Mouse (Mus musculus): ENCODE results near the gene 4930556J24Rik. TPM values are rescaled to one million over a fixed set of nuclear protein-coding genes. Genes with fewer than 3 reads are reported as not detected.

The 4930556J24Rik gene
- polyA plus RNA-seq, 1 experiment from 2014 or later: 0.23 TPM

DNA sequence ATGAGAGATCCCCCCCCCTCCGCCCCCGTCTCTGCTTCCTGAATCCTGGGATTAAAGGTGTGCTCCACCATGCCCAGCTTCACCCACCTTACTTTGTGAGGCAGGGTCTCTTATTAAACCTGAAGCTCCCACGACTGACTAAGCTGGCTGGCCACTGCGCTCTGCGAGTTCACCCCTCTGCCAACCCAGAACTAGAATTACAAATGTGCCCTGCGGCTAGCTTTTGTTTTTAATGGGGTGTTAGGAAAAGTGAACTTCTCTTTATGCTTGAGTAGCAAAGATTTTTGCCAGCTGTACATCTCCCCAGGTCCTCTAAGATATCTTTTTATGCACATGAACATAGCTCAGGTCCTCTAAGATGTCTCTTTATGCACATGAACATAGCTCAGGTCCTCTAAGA, 17.3 kb upstream of the 4930556J24Rik start:
- Histone ChIP-seq H3K4me2 (no peak overlapping the region), H3K9me3 (no peaks in the 10 kb centered on the region), H3K4me3 (no peak overlapping the region), H3K4me1 (peaks cover 11% of the 10 kb centered on the region; the same call in 1 of the 2 replicates), H3K36me3 (replicated peaks) (no peaks in the 10 kb centered on the region), H3K9ac (no peak overlapping the region), H3K27ac (no peak overlapping the region), H3K27me3 (replicated peaks) (peaks cover 31% of the 10 kb centered on the region)
- WGBS: 86% methylated on average over 6 of the region's 6 CpGs
- ATAC-seq (replicated peaks): no peak

DNA sequence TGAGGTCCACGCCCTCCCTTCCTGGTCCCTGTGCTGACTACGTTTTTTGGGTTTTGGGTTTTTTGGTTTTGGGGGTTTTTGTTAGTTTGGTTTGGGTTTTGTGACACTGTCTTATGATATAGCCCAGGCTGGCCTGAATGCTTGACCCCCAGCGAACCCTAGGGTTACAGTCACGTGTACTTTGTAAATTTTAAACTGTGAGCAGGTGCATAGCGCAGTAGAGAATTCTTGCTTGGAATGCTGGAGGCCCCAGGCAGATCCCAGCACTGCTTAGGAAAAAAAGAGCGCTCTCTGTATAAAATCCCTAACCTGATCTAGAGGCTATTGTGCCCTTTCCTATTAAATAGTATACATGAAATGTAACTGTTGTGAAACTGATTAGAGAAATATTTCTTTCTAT, 16.6 kb upstream of the 4930556J24Rik start:
- H3K4me3 ChIP-seq: no peak overlapping the region
- no peaks in the 10 kb centered on the region for H3K36me3 ChIP-seq (replicated peaks)
- peaks cover 23% of the 10 kb centered on the region for H3K27me3 ChIP-seq (replicated peaks)
- WGBS: 78% methylated on average over 6 of the region's 6 CpGs
- no peak overlapping the region for H3K4me2 ChIP-seq
- H3K9ac ChIP-seq: no peak overlapping the region
- H3K9me3 ChIP-seq: no peaks in the 10 kb centered on the region
- H3K27ac ChIP-seq: no peak overlapping the region
- peaks cover 4% of the 10 kb centered on the region; the same call in 1 of the 2 replicates for H3K4me1 ChIP-seq
- no peak for ATAC-seq (replicated peaks)

DNA sequence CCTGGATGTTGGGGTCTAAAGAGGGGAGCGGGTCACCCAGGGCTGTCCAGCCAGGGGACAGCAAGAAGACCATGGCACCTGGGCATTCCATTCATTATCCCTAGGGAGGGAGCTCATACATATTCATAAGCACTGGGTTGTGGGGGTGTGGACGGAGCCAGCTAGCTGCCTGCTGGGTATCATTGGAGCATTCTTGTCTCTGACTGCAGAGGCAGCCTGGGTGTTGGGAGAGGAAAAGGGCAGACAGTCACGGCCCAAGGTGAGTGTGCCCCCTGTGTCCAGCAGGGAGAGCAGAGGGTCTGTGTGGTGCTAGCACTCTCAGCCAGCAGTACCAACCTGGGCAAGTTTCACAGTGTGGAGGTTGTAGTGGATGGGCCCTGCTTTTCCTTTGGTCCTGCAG, 13.2 kb upstream of the 4930556J24Rik start:
- no peak for ATAC-seq (replicated peaks)
- H3K9me3 ChIP-seq: no peaks in the 10 kb centered on the region

DNA sequence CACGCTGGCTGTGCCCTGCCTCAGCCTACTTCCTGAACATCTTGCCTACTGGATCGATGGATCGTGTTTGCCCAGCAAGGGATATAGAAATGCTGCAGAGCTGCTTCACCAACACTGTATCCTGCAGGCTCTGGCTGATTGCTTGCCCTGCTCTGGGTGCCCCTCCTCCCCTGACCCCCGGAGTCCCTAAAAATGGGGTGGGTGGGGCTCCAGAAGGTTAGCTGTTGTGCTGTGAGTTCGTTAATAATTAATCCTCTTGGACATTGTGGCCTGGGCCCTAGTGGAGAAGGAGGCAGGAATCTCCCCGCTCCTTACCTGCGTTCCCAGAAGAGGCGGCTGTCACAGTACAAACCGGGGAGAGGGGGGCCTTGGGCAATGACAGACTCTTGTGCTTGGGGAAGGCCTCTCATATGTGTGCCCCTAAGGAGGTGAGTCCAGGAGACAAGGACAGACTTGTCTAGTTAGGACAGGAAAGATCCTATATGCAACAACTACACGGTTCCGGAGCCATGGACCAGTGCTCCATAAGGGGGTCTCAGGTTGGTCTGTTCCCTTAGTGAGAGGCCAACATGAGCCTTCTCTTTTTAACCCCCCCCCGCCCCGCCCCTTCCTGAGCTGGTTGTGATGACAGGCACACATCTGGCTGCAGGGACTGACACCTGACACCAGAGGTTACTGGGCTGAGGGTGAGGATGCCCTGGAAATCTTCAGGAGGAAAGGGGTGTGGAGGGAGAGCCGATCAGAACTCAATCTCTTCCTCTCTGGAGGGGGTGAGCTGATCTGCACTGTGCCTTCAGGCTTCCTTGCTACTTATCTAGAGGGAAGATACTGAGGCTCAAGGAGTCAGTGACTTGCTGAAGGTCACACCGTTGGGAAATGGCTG, 7.5 kb upstream of the 4930556J24Rik start:
- WGBS: 11% methylated on average over 15 of the region's 15 CpGs
- peak overlapping the region; percentile 51 for H3K9ac ChIP-seq

More for the DNA sequence above, 13.2 kb upstream of the 4930556J24Rik start:
- no peak overlapping the region for H3K9ac ChIP-seq
- H3K4me3 ChIP-seq: no peak overlapping the region
- H3K27me3 ChIP-seq (replicated peaks): no peaks in the 10 kb centered on the region
- no peaks in the 10 kb centered on the region for H3K36me3 ChIP-seq (replicated peaks)
- no peaks in the 10 kb centered on the region for H3K4me1 ChIP-seq
- WGBS: 37% methylated on average over 3 of the region's 3 CpGs
- H3K27ac ChIP-seq: no peak overlapping the region
- no peak overlapping the region for H3K4me2 ChIP-seq

DNA sequence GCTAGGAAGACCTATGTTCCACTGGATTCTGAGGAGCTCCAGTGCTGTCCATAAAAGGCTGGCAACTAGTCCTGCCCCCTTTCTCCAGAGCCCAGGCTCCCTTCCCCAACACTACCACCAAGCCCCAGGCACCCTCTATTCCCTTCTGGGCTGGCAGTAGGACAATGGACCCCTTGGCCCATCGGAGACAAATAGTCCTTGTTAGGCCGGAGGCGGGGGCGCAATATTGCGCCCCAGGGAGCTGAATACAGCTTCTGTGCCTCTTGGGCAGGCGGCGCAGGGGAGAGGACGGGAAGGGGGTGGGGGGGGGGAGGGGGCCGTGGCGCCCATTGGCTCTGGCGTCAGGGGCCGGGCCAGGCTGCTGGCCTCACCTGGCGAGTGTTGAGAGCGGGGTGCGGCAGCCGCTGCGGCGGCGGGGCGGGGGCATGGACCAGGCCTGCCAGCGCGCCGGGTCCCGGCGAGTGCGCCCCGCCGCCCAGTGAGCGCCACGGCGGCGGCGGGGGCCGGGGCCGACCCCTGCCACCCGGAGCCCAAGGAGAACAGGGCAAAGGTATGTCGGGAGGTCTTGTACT, 6.8 kb upstream of the 4930556J24Rik start, which contains the start of gene Gal3st1:
Gene Gal3st1 (plus strand): TSS at position 346 of the 572 bp plus-strand sequence.
- H3K4me3 ChIP-seq: peak within 1 kb of the TSS; percentile 40
- peak; percentile 60 for ATAC-seq (replicated peaks)
- no peak within 1 kb of the TSS for H3K27ac ChIP-seq
- H3K4me2 ChIP-seq: peak within 1 kb of the TSS; percentile 62
- H3K4me1 ChIP-seq: peaks cover 7% of the 10 kb centered on the region
- WGBS: 2% methylated on average over 30 of the region's 37 CpGs
- no peaks in the 10 kb centered on the region for H3K9me3 ChIP-seq
- peaks cover 19% of the 10 kb centered on the region for H3K36me3 ChIP-seq (replicated peaks)
- H3K9ac ChIP-seq: peak within 1 kb of the TSS; percentile 51
- no peaks in the 10 kb centered on the region for H3K27me3 ChIP-seq (replicated peaks)

More for the DNA sequence above, 7.5 kb upstream of the 4930556J24Rik start:
- Histone ChIP-seq H3K4me1 (peaks cover 7% of the 10 kb centered on the region), H3K4me3 (peak overlapping the region; percentile 40), H3K36me3 (replicated peaks) (peaks cover 11% of the 10 kb centered on the region; the same call in 1 of the 2 replicates), H3K9me3 (no peaks in the 10 kb centered on the region), H3K27me3 (replicated peaks) (no peaks in the 10 kb centered on the region), H3K4me2 (peak overlapping the region; percentile 62), H3K27ac (no peak overlapping the region)
- ATAC-seq (replicated peaks): peak; percentile 60

DNA sequence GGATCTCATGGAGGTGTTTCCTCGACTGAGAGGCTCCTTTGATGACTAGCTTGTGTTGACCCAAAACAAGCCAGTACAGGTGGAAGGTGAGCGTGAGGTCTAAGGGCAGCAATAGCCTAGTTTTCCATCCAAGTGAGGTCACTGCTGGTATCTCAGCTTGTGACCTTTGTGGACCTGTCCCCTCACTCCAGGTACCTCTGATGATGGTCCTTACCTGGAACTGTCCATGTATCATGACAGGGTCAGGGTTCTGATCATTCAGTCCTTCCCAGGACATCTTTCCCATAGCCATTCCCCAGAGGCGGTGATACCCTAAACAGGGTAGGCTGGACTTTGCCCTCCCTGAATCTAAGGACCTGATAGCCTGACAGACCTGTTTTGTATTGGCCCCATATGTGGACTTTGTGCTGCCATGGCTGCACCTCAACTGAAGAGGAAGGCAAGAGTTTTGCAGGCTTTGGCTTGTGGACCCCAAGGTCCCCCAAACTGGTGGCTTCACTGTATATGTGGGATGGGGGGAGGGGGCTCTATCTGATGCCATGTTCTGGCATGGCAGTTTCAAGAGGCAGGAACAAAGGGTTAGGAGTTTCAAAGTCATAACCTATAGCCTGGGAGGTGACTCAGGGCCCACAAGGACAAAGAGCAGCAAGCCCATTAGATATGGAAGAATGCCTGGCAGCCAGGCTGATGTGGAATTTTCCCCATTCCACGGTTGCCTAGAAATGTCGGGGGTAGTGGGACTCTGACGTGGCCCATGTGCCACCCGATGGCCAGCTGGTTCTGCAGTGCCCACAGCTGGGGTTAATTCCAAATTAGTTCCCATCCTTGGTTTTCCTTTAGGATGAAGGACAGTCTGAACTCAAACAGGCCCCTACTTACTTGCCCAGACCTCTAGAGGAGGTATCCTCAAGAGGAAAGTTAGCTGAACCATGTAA, 6.0 kb upstream of the 4930556J24Rik start:
- H3K9ac ChIP-seq: no peak overlapping the region
- H3K36me3 ChIP-seq (replicated peaks): peaks cover 26% of the 10 kb centered on the region
- peak overlapping the region; percentile 62 for H3K4me2 ChIP-seq
- 73% methylated on average over 7 of the region's 7 CpGs for WGBS
- no peak overlapping the region for H3K27ac ChIP-seq
- peak overlapping the region; percentile 40; the same call in 1 of the 2 replicates for H3K4me3 ChIP-seq
- no peaks in the 10 kb centered on the region for H3K27me3 ChIP-seq (replicated peaks)
- H3K9me3 ChIP-seq: no peaks in the 10 kb centered on the region
- peaks cover 7% of the 10 kb centered on the region for H3K4me1 ChIP-seq
- peak; percentile 19; the same call in 1 of the 2 replicates for ATAC-seq (replicated peaks)

DNA sequence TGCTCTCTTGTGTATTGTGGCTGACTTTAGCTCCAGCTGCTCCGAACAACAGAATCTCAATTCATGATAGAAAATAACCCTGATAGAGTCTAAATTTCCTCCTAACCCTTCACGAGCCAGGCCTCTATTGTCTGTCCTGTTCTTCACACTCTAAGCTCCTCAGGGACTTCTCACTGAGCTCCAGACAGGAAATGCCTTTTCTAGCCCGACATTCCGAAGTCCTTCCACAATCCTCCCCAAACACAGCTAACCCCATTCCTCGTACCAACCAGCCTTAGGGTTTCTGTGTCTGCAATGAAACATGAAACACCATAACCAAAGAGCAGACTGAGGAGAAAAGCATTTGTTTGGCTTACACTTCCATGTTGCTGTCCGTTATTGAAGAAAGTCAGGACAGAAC, 5.0 kb upstream of the 4930556J24Rik start:
- no peak overlapping the region for H3K9ac ChIP-seq
- no peak for ATAC-seq (replicated peaks)
- no peak overlapping the region for H3K4me2 ChIP-seq
- no peak overlapping the region for H3K27ac ChIP-seq
- no peak overlapping the region for H3K4me3 ChIP-seq
- peaks cover 36% of the 10 kb centered on the region for H3K36me3 ChIP-seq (replicated peaks)
- WGBS: 79% methylated on average over 6 of the region's 6 CpGs
- peaks cover 7% of the 10 kb centered on the region for H3K4me1 ChIP-seq
- no peaks in the 10 kb centered on the region for H3K27me3 ChIP-seq (replicated peaks)
- H3K9me3 ChIP-seq: no peaks in the 10 kb centered on the region

DNA sequence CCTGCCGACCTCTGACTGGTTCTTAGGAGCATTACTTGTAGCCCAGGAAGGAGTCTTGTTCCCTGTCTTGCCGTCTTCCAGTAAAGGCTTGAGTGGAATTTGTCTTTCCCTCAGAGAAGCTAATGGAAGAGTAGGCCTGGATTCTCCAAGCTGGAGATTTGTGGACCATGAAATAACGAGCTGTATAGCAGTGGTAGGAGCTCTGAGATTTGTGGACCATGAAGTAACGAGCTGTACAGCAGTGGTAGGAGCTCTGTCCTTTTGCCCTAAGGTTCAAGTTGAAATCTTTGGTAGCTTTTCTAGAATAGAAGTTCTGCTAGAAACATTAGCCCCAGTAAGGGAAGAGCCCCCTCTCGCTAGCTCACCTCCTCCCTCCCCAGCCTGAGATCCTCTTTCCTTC, 1.8 kb upstream of the 4930556J24Rik start:
- 93% methylated on average over 5 of the region's 5 CpGs for WGBS

DNA sequence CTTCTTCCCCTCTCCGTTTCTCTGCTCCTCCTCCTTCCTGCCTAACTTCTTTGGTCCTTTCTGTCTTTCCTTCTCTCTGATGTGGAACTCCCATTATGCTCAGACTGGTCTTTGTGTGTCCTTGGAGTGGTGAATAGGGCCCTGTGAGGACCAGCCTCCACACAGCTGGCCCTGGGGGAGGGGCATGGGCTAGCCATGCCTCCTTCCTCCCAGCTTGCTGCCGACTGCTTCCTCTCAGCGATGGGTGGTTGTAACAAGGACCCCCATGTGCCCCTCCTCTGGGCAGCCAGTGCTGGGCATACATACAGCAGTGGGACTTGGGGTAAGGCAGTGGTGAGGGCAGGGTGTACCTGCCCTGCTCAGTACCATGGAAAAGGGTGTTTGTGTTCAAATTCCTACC, 2.3 kb downstream of the 4930556J24Rik start:
- WGBS: 63% methylated on average over 3 of the region's 3 CpGs
- H3K27me3 ChIP-seq (replicated peaks): no peaks in the 10 kb centered on the region

More for the DNA sequence above, 1.8 kb upstream of the 4930556J24Rik start:
- peaks cover 61% of the 10 kb centered on the region for H3K36me3 ChIP-seq (replicated peaks)
- no peak overlapping the region for H3K27ac ChIP-seq
- ATAC-seq (replicated peaks): no peak
- H3K9me3 ChIP-seq: no peaks in the 10 kb centered on the region
- H3K4me1 ChIP-seq: peaks cover 5% of the 10 kb centered on the region
- H3K4me3 ChIP-seq: no peak overlapping the region
- no peak overlapping the region for H3K9ac ChIP-seq
- H3K4me2 ChIP-seq: no peak overlapping the region
- no peaks in the 10 kb centered on the region for H3K27me3 ChIP-seq (replicated peaks)

DNA sequence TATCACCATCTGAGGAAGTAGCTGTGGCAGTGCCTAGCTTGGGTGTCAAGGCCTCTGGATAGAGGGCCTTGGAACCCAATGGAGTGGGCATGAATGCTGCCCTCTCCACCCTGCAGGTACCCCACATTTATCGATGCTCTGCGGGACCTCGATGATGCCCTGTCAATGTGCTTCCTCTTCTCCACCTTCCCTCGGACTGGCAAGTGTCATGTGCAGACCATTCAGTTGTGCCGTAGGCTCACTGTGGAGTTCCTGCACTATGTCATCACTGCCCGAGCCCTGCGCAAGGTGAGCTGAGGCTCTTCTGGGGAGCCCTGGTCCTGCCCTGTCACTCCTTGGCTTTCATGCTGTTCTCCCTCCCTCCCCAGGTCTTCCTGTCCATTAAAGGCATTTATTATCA, 3.5 kb downstream of the 4930556J24Rik start:
- no peak overlapping the region for H3K9ac ChIP-seq
- no peaks in the 10 kb centered on the region for H3K27me3 ChIP-seq (replicated peaks)
- no peak for ATAC-seq (replicated peaks)
- no peak overlapping the region for H3K27ac ChIP-seq
- 94% methylated on average over 7 of the region's 7 CpGs for WGBS
- no peaks in the 10 kb centered on the region for H3K9me3 ChIP-seq
- no peak overlapping the region for H3K4me2 ChIP-seq
- H3K4me3 ChIP-seq: no peak overlapping the region
- H3K36me3 ChIP-seq (replicated peaks): peaks cover 74% of the 10 kb centered on the region
- no peaks in the 10 kb centered on the region for H3K4me1 ChIP-seq

More for the DNA sequence above, 2.3 kb downstream of the 4930556J24Rik start:
- Histone ChIP-seq H3K9me3 (no peaks in the 10 kb centered on the region), H3K27ac (no peak overlapping the region), H3K4me1 (no peaks in the 10 kb centered on the region), H3K4me2 (no peak overlapping the region), H3K36me3 (replicated peaks) (peaks cover 81% of the 10 kb centered on the region), H3K9ac (no peak overlapping the region), H3K4me3 (no peak overlapping the region)
- no peak for ATAC-seq (replicated peaks)

DNA sequence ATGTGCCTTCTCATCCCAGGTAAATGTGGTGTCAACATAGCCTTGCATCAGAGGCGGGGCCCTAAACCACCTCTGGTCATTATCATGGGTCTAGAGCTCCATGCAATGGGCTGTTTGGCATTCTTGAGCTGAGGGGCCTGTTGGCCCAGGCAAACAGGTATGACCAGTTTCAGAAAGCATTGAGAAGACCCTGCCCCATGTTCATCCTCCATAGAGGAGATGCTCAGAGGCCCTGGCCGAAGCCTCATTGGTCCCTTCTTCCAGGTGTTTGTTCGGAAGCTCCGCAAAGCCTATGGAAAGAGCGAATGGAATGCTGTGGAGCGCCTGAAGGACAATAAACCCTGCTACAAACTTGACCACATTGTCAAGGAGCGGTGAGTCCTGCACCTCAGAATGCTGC, 6.2 kb downstream of the 4930556J24Rik start:
- peaks cover 11% of the 10 kb centered on the region for H3K4me1 ChIP-seq
- no peak overlapping the region for H3K4me2 ChIP-seq
- H3K9me3 ChIP-seq: no peaks in the 10 kb centered on the region
- no peak overlapping the region for H3K9ac ChIP-seq
- ATAC-seq (replicated peaks): no peak
- H3K27me3 ChIP-seq (replicated peaks): no peaks in the 10 kb centered on the region
- H3K36me3 ChIP-seq (replicated peaks): peaks cover 50% of the 10 kb centered on the region
- 97% methylated on average over 7 of the region's 7 CpGs for WGBS
- H3K4me3 ChIP-seq: no peak overlapping the region
- no peak overlapping the region for H3K27ac ChIP-seq

DNA sequence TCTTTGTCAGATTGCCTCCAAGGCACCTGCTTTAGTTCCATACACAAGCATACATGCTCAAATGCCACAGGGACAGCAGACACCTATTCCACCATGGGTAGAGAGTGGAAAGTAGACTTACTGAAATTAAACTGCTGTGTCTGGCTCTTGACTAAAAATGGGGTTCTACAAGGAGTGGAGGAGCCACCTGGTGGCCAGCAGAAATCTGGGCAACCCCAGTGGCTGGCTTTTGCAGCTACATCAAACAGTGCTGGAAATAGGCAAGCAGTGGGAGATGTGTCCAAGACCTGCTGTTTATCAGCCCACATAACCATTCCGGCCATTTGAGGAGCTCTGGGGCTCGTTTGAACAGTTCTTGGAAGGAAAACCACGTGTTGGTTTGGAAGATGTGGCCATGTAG, 6.7 kb downstream of the 4930556J24Rik start:
- no peak overlapping the region for H3K4me2 ChIP-seq
- WGBS: 85% methylated on average over 3 of the region's 3 CpGs
- peaks cover 45% of the 10 kb centered on the region for H3K36me3 ChIP-seq (replicated peaks)
- H3K27ac ChIP-seq: no peak overlapping the region
- H3K9me3 ChIP-seq: no peaks in the 10 kb centered on the region
- ATAC-seq (replicated peaks): no peak
- H3K27me3 ChIP-seq (replicated peaks): no peaks in the 10 kb centered on the region
- no peak overlapping the region for H3K4me3 ChIP-seq
- H3K4me1 ChIP-seq: peaks cover 16% of the 10 kb centered on the region
- H3K9ac ChIP-seq: no peak overlapping the region
